Mouse (Mus musculus): ENCODE data around the gene Crtc1.

Gene Crtc1

GRCm38 (mm10) chr8:70439055-70439847 lies at the start of gene Crtc1:
Crtc1 (minus strand) TSS chr8:70439579.
- DNase-seq (ENCODE audit: extremely low read depth, low read depth, low spot score): no peak

- no peak for DNase-seq (ENCODE audit: extremely low read depth, low read depth, low spot score)
Observed at GRCm38 (mm10) chr8:70488931-70489470, 49.6 kb upstream of the Crtc1 start.

DNA sequence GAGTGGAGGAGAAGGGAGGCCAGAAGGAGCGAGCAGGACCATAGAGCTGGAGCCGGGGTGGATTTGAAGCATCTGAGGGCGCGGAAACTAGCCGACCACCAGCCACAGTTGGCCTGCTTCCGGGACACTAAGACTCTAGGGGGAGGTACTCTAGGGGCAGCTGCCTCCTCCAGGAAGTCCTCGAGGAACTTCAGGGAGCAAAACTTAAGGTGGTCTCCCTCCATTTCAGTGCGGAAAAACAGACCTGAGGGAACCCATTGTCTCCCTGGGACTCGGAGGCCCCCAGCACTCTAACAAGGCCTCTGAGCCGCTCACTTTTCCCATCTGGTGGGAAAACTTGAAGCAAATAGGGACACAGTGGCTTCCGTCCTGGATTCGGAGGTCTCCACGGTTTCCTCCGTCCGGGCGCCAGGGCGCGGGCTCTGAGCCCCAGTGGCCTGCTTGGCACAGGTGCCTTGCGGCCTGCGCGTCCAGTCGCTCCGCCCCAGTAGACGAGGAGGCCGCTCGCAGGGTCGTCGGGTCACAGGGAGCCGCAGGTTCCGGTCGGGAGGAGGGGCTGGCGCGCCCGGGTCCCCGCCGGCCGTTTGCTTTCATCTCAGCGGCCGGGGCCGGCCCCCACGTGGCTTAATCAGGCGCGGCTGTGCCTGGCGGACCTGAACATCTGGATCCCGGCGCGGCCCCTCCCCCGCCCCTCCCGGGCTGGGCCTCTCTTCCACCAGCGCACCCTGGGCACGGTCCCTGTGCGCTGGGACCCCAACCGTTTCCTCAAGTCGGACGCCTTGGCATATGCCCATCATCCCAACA lies 48.8 kb upstream of the Crtc1 start:
- no peak for DNase-seq (ENCODE audit: extremely low read depth, low read depth, low spot score)

GRCm38 (mm10) chr8:70486941-70487520 lies 47.7 kb upstream of the Crtc1 start, which contains the start of gene Tmem59l:
Tmem59l (minus strand) TSS chr8:70487358.
- no peak for DNase-seq (ENCODE audit: extremely low read depth, low read depth, low spot score)

DNA sequence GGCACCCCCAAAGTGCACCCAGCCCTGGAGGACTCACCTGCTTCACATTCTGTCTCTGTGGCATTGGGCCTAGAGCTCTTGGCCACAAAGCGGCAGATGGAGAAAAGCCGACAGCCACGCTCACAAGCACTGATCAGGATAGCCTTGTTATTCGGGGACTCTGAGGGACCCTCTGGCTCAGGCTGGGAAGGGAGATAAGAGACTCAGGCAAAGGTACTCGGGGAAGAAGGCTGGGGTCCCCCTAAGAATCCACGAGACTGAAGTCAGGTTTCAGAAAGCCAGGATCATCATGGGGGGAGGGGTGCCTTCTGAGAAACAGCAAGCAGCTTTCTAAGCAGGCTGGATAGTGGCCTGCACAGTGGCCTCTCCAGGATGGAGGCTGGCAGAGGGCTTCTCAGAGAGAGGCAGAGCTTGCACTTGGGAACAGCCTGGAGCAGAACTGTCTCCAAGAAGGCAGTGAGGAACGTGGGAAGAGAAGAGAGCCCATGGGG lies 46.9 kb upstream of the Crtc1 start:
- DNase-seq (ENCODE audit: extremely low read depth, low read depth, low spot score): no peak

GRCm38 (mm10) chr8:70482943-70483342 lies 43.6 kb upstream of the Crtc1 start:
- DNase-seq (ENCODE audit: extremely low read depth, low read depth, low spot score): no peak

- DNase-seq (ENCODE audit: extremely low read depth, low read depth, low spot score): no peak
Observed at GRCm38 (mm10) chr8:70481908-70482307, 42.5 kb upstream of the Crtc1 start.

DNA sequence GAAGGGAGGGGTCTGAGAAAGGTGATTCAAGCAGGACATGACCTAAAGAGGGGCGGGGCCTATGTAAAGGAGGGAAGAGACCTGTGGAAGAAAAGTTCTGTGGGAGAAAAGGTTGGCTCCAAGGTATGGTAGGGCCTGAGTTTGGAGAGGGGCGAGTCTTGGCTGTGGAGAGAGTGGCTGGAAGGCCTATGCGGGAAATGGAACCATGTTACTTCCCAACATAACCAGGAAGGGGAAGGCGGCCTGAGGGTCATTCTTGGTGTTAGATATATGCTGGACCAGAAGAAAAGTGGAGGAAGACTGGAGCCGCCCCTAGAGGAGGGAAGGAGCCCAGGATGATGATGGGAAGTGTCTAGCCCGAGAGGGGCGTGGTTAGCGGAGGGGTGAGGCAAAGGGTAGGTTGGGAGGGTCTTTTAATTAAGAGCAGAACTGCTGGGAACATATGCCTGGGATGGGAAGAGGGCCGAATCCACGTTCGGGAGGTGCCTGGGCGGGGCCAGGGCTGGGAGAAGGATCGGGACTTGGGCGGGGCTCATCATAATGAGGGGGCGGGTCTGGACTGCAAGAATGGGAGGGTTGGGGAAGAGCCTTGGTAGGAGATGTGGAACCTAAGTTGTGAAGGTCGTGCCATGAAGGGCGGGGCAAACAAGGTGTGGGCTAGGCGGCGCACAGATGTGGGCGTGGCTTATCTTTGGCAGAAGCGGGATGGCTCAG lies 38.0 kb upstream of the Crtc1 start:
- DNase-seq (ENCODE audit: extremely low read depth, low read depth, low spot score): no peak

GRCm38 (mm10) chr8:70476333-70477268 lies 37.2 kb upstream of the Crtc1 start, which contains the start of gene Klhl26:
Klhl26 (minus strand) TSS chr8:70476968.
- peak; percentile 82 for DNase-seq (ENCODE audit: extremely low read depth, low read depth, low spot score)

DNA sequence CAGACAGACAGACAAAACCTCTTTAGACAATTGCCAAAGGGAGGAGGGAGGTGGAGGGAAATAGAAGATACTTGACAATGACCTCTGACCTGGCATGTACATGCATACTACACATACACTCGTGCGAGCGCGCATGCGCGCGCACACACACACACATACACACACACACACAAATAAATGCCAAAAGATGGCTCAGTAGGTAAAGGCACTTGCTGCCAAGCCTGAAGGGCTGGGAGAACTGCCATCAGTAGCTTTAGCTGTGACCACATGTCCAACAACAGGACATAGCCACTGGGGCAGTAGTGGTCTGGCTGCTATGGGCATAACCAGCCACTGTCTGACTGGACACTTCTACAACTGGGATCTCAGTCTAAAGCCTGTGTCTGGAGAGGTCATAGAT lies 32.5 kb upstream of the Crtc1 start:
- no peak for DNase-seq (ENCODE audit: extremely low read depth, low read depth, low spot score)

GRCm38 (mm10) chr8:70469938-70470337 lies 30.6 kb upstream of the Crtc1 start:
- no peak for DNase-seq (ENCODE audit: extremely low read depth, low read depth, low spot score)

- DNase-seq (ENCODE audit: extremely low read depth, low read depth, low spot score): no peak
Observed at GRCm38 (mm10) chr8:70469295-70469916, 30.0 kb upstream of the Crtc1 start.

DNA sequence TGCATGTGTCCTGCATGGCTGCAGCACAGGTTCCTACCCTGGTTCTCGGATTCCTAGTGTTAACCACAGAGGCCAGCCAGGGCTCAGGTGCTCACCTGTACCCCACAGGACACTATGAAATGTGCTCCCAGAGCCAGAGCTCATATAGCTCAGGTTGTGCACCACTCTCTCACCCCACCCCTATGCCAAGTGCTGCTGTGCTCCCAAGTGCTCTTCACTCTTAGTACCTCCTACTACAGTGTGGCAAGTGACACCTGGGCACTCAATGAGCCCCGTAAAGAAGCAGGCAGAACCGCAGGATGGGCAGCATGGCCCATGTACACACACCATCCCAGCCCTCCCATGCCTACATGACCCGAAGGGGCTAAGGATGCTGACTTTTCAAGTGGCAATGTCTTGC lies 29.4 kb upstream of the Crtc1 start:
- DNase-seq (ENCODE audit: extremely low read depth, low read depth, low spot score): no peak

DNA sequence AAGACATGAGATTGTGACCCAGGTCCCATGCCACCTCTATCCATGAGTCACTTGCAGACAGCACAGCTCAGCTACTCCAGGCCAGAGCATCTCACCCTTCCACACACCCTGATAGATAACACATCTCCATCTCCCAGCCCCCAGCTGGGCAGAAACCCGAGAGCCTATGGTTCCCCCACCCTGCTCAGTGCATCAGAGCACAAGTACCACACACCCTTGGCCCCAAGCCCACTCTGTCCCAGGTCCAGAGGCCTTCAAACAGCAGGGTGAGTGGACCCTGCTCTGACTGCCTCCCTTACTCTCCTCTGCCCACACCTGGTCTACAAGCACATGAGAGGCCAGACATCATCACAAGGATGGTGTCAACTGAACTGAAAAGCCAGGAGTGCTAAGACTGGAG lies 28.5 kb upstream of the Crtc1 start:
- no peak for DNase-seq (ENCODE audit: extremely low read depth, low read depth, low spot score)

GRCm38 (mm10) chr8:70467229-70467725 lies 27.9 kb upstream of the Crtc1 start:
- no peak for DNase-seq (ENCODE audit: extremely low read depth, low read depth, low spot score)

DNA sequence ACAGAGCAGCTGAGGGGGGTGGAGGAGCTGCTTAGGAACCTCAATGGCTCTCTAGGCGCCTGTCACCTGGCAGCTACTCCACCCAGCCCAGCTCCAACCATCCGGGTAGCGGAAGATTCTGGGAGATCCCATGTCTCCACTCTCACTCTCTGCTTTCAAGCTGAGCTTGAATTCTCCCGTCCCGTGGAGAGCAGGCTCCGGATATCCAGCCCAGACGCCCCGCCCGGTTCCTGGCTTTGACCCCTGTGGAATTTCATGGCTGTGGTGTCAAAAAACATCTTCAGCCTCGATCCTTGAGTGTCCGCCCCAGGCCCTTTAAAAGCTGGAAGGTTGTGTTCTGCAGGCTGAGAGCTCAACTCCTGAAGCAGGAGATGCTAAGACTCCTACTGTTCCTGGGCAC lies 27.4 kb upstream of the Crtc1 start:
- no peak for DNase-seq (ENCODE audit: extremely low read depth, low read depth, low spot score)

- no peak for DNase-seq (ENCODE audit: extremely low read depth, low read depth, low spot score)
Observed at GRCm38 (mm10) chr8:70466305-70466704, 26.9 kb upstream of the Crtc1 start.

- no peak for DNase-seq (ENCODE audit: extremely low read depth, low read depth, low spot score)
Observed at GRCm38 (mm10) chr8:70465701-70466100, 26.3 kb upstream of the Crtc1 start.

DNA sequence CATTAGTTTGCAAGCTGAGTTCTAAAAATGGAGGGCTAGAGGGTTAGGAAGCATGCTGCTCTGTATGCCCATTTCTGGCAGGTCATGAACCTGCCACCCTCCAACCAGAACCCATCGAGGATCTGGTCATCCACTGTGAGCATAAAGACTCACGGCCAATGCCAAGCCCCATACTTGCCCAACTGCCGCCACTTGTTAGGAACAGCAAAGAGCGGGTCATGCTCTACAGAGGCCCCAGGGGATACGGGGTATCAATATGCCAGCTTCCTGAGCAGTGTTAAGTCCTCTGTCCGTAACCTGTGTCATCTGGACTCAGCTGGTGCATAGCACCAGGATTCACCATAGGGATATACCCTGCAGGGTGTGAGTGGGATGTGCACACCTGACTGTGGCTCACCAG lies 24.8 kb upstream of the Crtc1 start:
- DNase-seq (ENCODE audit: extremely low read depth, low read depth, low spot score): no peak
